Mouse (Mus musculus) neural tube, embryonic 13.5 days (tissue): ENCODE measurements at regions not wholly inside any gene's neighbourhood (a gene's known extent, or its start where the extent isn't known, plus 50 kb on each side); places are given as distances from the start of the nearest gene placed in this dataset.

Experiments used
- ATAC-seq: fragments of 200-750 bp; cut with Nextera tagmentation; 2 replicates; pipeline ENCODE4 v1.8.0; 2017; ENCODE audit warnings: low read depth, mild to moderate bottlenecking, moderate TSS enrichment, moderate library complexity
- H3K27ac ChIP-seq: fragments of 300-500 bp; sonication (generic); replicated peaks from 2 replicates; pipeline ENCODE4 v1.5.1; 2015; ENCODE audit warnings: moderate library complexity, mild to moderate bottlenecking, inconsistent platforms
- H3K27me3 ChIP-seq: fragments of 300-500 bp; sonication (generic); 2 replicates; pipeline ENCODE4 v1.6.1; 2015; ENCODE audit warnings: mild to moderate bottlenecking, inconsistent platforms
- H3K36me3 ChIP-seq: fragments of 300-500 bp; sonication (generic); 2 replicates; pipeline ENCODE4 v1.6.1; 2015; ENCODE audit warnings: mild to moderate bottlenecking, inconsistent platforms
- H3K4me1 ChIP-seq: fragments of 300-500 bp; sonication (generic); replicated peaks from 2 replicates; pipeline ENCODE4 v1.6.1; 2015; ENCODE audit warnings: inconsistent platforms
- H3K4me2 ChIP-seq: fragments of 300-500 bp; sonication (generic); 2 replicates; pipeline ENCODE4 v1.6.1; 2015; ENCODE audit warnings: inconsistent platforms, mild to moderate bottlenecking, moderate library complexity
- H3K4me3 ChIP-seq: fragments of 300-500 bp; sonication (generic); 2 replicates; pipeline ENCODE4 v1.5.1; 2015; ENCODE audit warnings: mild to moderate bottlenecking, inconsistent platforms
- H3K9ac ChIP-seq: fragments of 300-500 bp; sonication (generic); 2 replicates; pipeline ENCODE4 v1.6.1; 2015; ENCODE audit warnings: moderate library complexity, mild to moderate bottlenecking, inconsistent platforms
- H3K9me3 ChIP-seq: fragments of 300-500 bp; sonication (generic); 2 replicates; pipeline ENCODE4 v1.6.1; 2016; ENCODE audit warnings: inconsistent platforms
- WGBS: fragments of 180-500 bp; shearing (Covaris S2); methylation state at CpG from one replicate; pipeline ENCODE4 v1.1.7; 2015; 5-methylcytosine and 5-hydroxymethylcytosine counted together

DNA sequence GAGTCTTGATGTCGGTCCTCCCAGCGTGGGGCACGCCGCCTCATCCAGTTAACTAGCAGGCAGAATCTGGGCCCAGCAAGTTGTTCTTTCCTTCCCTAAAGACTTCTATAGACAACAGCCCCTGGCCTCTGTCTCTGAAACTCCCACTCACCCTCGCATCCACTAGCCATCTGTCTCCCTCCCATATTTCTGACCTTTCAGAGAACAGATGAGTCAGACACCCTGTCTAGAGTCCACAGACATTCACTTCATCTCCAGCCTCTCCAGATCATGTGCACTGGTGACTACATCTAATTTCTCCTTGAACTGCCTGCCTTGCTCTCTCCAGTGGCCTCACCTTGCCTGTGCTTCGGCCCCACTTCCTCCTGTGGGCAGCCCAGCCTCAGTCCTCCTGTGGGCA lies 143.1 kb downstream of the Mtx3 start:
- Histone ChIP-seq H3K4me1 (peaks cover 3% of the 10 kb centered on the region; the same call in 1 of the 2 replicates), H3K36me3 (no peaks in the 10 kb centered on the region), H3K4me2 (no peak overlapping the region), H3K27me3 (no peaks in the 10 kb centered on the region), H3K4me3 (no peak overlapping the region), H3K9me3 (no peaks in the 10 kb centered on the region), H3K9ac (no peak overlapping the region), H3K27ac (no peak overlapping the region)
- ATAC-seq = no peak
- WGBS = 85% methylated on average over 6 of the region's 6 CpGs

- H3K9ac ChIP-seq = no peak overlapping the region
- H3K27me3 ChIP-seq = no peaks in the 10 kb centered on the region
- H3K36me3 ChIP-seq = no peaks in the 10 kb centered on the region
- no peak overlapping the region for H3K4me2 ChIP-seq
- no peak overlapping the region for H3K4me3 ChIP-seq
- H3K9me3 ChIP-seq = no peaks in the 10 kb centered on the region
- peaks cover 3% of the 10 kb centered on the region; the same call in 1 of the 2 replicates for H3K4me1 ChIP-seq
- 84% methylated on average over 9 of the region's 9 CpGs for WGBS
- ATAC-seq = no peak
- H3K27ac ChIP-seq = no peak overlapping the region
Observed at GRCm38 (mm10) chr13:92988600-92988999, 144.0 kb downstream of the Mtx3 start.

DNA sequence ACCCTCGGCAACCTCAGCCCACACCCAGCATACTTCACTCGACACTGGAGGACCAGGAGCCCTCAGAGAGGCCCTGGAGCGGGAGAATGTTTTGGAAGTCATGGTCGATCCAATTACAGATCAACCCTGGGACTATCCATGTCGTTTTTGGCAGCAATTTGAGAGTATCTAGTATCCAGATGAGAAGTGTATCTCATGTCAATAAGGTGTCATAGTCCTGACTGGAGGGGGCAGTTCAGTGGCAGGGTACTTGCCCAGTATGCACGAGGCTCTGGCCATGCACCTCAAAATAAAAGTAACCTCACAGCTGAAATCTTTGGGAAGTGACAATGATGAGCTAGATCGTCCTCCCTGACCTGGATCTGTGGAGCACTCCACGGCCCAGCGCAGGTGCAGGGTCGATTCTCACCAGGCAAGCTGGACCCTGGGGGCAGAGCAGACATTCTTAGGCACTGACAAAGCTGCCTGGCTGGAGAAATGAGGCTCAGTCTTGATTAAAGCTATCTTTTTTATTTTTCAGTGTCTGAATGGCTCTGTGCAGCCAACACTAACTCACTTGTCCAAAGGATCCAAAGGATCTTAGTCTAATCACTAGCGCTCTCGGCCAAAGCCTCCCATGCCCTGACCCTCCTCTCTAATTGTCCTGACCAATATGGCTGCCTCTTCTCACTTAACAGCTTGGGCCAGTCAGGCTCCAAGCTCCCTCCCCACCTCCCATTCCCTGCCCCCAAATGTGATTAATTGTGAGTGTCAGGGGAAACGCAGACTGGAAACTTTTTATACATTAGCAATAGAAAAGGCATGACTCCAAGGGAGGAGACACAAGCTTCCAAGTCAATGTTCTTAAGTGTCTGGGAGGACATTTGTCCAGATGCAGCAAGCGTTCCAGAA lies 146.0 kb downstream of the Mtx3 start:
- Histone ChIP-seq H3K4me3 (no peak overlapping the region), H3K9ac (no peak overlapping the region), H3K27ac (no peak overlapping the region), H3K4me1 (peaks cover 3% of the 10 kb centered on the region; the same call in 1 of the 2 replicates), H3K9me3 (no peaks in the 10 kb centered on the region), H3K27me3 (no peaks in the 10 kb centered on the region), H3K4me2 (no peak overlapping the region), H3K36me3 (no peaks in the 10 kb centered on the region)
- WGBS = 78% methylated on average over 14 of the region's 14 CpGs
- no peak for ATAC-seq
